Mouse (Mus musculus) brain, adult 10 weeks (tissue): ENCODE data around the gene Cgrrf1. TPM values are rescaled to one million over a fixed set of nuclear protein-coding genes. Genes with fewer than 3 reads are reported as not detected.

Experiments
- polyA plus RNA-seq: library from polyadenylated mRNA; stranded (reverse); fragments of 350-450 nt; fragmentation: Illumina TruSeq; extraction: RNeasy Lipid Tissue Mini Kit (QIAGEN cat#74804); gene quantifications from one replicate; pipeline ENCODE4 v1.2.3, GENCODE M21; 2015; ENCODE audit warnings: low read depth, low replicate concordance

Gene Cgrrf1
- polyA plus RNA-seq: 51.0 TPM

GRCm38 (mm10) chr14:46831837-46832333 is at the start of gene Cgrrf1:
TSS of gene Cgrrf1 (plus strand) at chr14:46832125.

GRCm38 (mm10) chr14:46787787-46788504 is 44.0 kb upstream of the Cgrrf1 start, which contains the start of gene Cnih1:
TSS of gene Cnih1 (minus strand) at chr14:46788411.

GRCm38 (mm10) chr14:46821873-46822716 is 9.8 kb upstream of the Cgrrf1 start, which contains the start of gene Gmfb:
TSS of gene Gmfb (minus strand) at chr14:46822242.

GRCm38 (mm10) chr14:46882431-46883067 is 50.6 kb downstream of the Cgrrf1 start, which contains the start of gene Samd4:
TSS of gene Samd4 (plus strand) at chr14:46882854.

Other genes with a start within 250 kb of the Cgrrf1 start
- 0.91 TPM for gene Cdkn3, start 71.6 kb upstream of the Cgrrf1 start, polyA plus RNA-seq
- gene Cnih1, start 43.7 kb upstream of the Cgrrf1 start, polyA plus RNA-seq: 170 TPM
- gene Gmfb, start 9.9 kb upstream of the Cgrrf1 start, polyA plus RNA-seq: 162 TPM
- 12.9 TPM for gene Samd4, start 50.7 kb downstream of the Cgrrf1 start, polyA plus RNA-seq